Mouse (Mus musculus) adrenal gland, adult 2 months (tissue): ENCODE data around the gene Tex264. TPM values are rescaled to one million over a fixed set of nuclear protein-coding genes. Genes with fewer than 3 reads are reported as not detected.

Experiments used
- polyA plus RNA-seq: library from polyadenylated mRNA; depleted of rRNA; stranded (reverse); fragments of >200 nt; gene quantifications from 2 replicates; pipeline ENCODE4 v1.2.3, GENCODE M21; 2012; rRNA removed
- total RNA-seq, 2 experiments: library from RNA; stranded (reverse); gene quantifications; 2 replicates each; pipeline ENCODE4 v1.2.3; 2021

Tex264 gene
- total and polyA plus RNA-seq, 3 experiments = 128 to 245 (median 130) TPM

Other genes starting within 250 kb of the Tex264 start
- gene Acy1, start 247.6 kb downstream of the Tex264 start, total RNA-seq = 10 to 100 TPM; 12.2 to 16.9 TPM
- 11.0 and 14.8 TPM in 2 replicates for gene Acy1, start 247.6 kb downstream of the Tex264 start, polyA plus RNA-seq
- gene Abhd14b, start 238.5 kb downstream of the Tex264 start, total RNA-seq = 10 to 100 TPM; 32.6 to 46.6 TPM
- 144 and 175 TPM in 2 replicates for gene Abhd14b, start 238.5 kb downstream of the Tex264 start, polyA plus RNA-seq
- gene Abhd14a, start 238.2 kb downstream of the Tex264 start, total RNA-seq = 10 to 100 TPM; 18.8 to 25.9 TPM
- gene Abhd14a, start 238.2 kb downstream of the Tex264 start, polyA plus RNA-seq = 29.0 and 33.9 TPM in 2 replicates
- gene Pcbp4, start 232.6 kb downstream of the Tex264 start, total RNA-seq = 10 to 100 TPM; 17.5 to 28.6 TPM
- 56.4 and 90.6 TPM in 2 replicates for gene Pcbp4, start 232.6 kb downstream of the Tex264 start, polyA plus RNA-seq
- gene Gpr62, start 220.0 kb downstream of the Tex264 start, total RNA-seq = under 1 TPM; 0.17 TPM
- 0.95 and 0.99 TPM in 2 replicates for gene Gpr62, start 220.0 kb downstream of the Tex264 start, polyA plus RNA-seq
- 10 to 100 TPM; 41.2 to 47.0 TPM for gene Rrp9, start 210.0 kb downstream of the Tex264 start, total RNA-seq
- 36.8 and 42.2 TPM in 2 replicates for gene Rrp9, start 210.0 kb downstream of the Tex264 start, polyA plus RNA-seq
- gene Parp3, start 209.0 kb downstream of the Tex264 start, total RNA-seq = 10 to 100 TPM; 39.4 to 60.7 TPM
- gene Parp3, start 209.0 kb downstream of the Tex264 start, polyA plus RNA-seq = 65.6 and 87.4 TPM in 2 replicates
- gene Iqcf1, start 186.0 kb downstream of the Tex264 start, total RNA-seq = not detected
- not detected in 2 replicates for gene Iqcf1, start 186.0 kb downstream of the Tex264 start, polyA plus RNA-seq
- gene Iqcf5, start 171.4 kb downstream of the Tex264 start, total RNA-seq = not detected
- not detected in 2 replicates for gene Iqcf5, start 171.4 kb downstream of the Tex264 start, polyA plus RNA-seq
- gene Iqcf3, start 124.3 kb downstream of the Tex264 start, total RNA-seq = not detected
- gene Iqcf3, start 124.3 kb downstream of the Tex264 start, polyA plus RNA-seq = not detected in 2 replicates
- gene Iqcf4, start 114.9 kb downstream of the Tex264 start, total RNA-seq = not detected
- gene Iqcf4, start 114.9 kb downstream of the Tex264 start, polyA plus RNA-seq = not detected in 2 replicates
- gene Iqcf6, start 59.3 kb downstream of the Tex264 start, total RNA-seq = not detected
- not detected in 2 replicates for gene Iqcf6, start 59.3 kb downstream of the Tex264 start, polyA plus RNA-seq
- gene Grm2, start 29.8 kb downstream of the Tex264 start, total RNA-seq = not detected
- not detected in 2 replicates for gene Grm2, start 29.8 kb downstream of the Tex264 start, polyA plus RNA-seq
- 10 to 100 TPM; 13.2 to 24.8 TPM for gene Rad54l2, start 103.3 kb upstream of the Tex264 start, total RNA-seq
- 44.6 and 68.0 TPM in 2 replicates for gene Rad54l2, start 103.3 kb upstream of the Tex264 start, polyA plus RNA-seq
- 10 to 100 TPM; 29.9 to 36.4 TPM for gene Dcaf1, start 135.9 kb upstream of the Tex264 start, total RNA-seq
- 8.9 and 9.7 TPM in 2 replicates for gene Dcaf1, start 135.9 kb upstream of the Tex264 start, polyA plus RNA-seq
- 10 to 100 TPM; 27.4 to 32.9 TPM for gene Rbm15b, start 201.5 kb upstream of the Tex264 start, total RNA-seq
- 11.2 and 12.7 TPM in 2 replicates for gene Rbm15b, start 201.5 kb upstream of the Tex264 start, polyA plus RNA-seq
- 100 to 1,000 TPM; 284 to 321 TPM for gene Manf, start 206.1 kb upstream of the Tex264 start, total RNA-seq
- 20.4 and 36.8 TPM in 2 replicates for gene Manf, start 206.1 kb upstream of the Tex264 start, polyA plus RNA-seq